Mouse (Mus musculus): ENCODE data around the gene F5.

- no peak for TF ChIP-seq CTCF (IDR thresholded peaks at IDR 0.05 in 2 of 3, conservative IDR thresholded peaks at IDR 0.05 in 1 of 3; ENCODE audit: control insufficient read depth in 1 of 3, insufficient read depth in 1 of 3, low read depth in 2 of 3, low read length in 3 of 3, poor library complexity in 1 of 3, severe bottlenecking in 1 of 3)
- no peak for TF ChIP-seq GATA1 (IDR thresholded peaks at IDR 0.05; ENCODE audit: low read depth, low read length)
- TF ChIP-seq CHD2 (IDR thresholded peaks at IDR 0.05; ENCODE audit: low read length): no peak
- no peak for TF ChIP-seq ETS1 (IDR thresholded peaks at IDR 0.05; ENCODE audit: low read depth, low read length)
Measured at GRCm38 (mm10) chr1:164115647-164116046, 36.0 kb upstream of the F5 start.

All from MEL (cell line).